Mouse (Mus musculus): ENCODE results near the gene Sgo2a. TPM values are rescaled to one million over a fixed set of nuclear protein-coding genes. Genes with fewer than 3 reads are reported as not detected.
"Not testable (repeated sequence)": the region's sequence is repeated elsewhere in the genome, so short reads cannot be mapped to it uniquely, and the experiment has no call there.

Gene Sgo2a
- polyA plus RNA-seq, 1 experiment from 2014 or later: 14.0 TPM

DNA sequence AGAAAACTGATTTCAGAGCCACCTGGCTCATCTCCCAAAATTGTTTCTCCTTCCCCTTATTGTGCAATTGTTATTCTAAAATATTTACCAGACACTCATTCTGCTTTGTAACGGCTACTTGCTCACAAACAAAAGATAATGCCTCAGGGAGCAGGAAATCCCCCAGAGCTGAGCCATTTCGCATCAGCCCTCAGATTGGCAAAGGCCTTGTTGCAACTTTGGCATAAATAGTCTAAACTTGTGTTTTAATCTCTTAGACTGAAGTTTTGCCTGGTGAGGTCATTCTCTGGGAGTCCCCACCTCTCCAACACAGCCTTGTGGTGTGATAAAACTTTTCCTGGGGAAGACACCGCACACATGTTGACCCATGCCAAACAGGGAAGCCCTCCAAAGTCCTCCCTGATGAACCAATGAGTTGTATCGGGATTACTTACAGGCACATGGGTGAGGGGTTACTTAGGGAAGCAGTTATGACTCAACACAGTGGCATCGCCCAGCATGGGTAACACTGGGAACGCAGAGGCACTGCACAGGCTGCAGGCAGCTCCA lies 6.6 kb upstream of the Sgo2a start:
- no peaks in the 10 kb centered on the region for H3K9me3 ChIP-seq
- no peak for ATAC-seq (ENCODE audit: insufficient read depth, low FRiP score, low read depth)
- H3K4me1 ChIP-seq: no peaks in the 10 kb centered on the region
- H3K4me3 ChIP-seq (replicated peaks): no peak overlapping the region
- H3K27me3 ChIP-seq (replicated peaks): no peaks in the 10 kb centered on the region
- H3K9ac ChIP-seq: no peak overlapping the region
- 65% methylated on average over 6 of the region's 6 CpGs for WGBS
- no peak overlapping the region for H3K4me2 ChIP-seq
- H3K27ac ChIP-seq: no peak overlapping the region
- H3K36me3 ChIP-seq: no peaks in the 10 kb centered on the region

DNA sequence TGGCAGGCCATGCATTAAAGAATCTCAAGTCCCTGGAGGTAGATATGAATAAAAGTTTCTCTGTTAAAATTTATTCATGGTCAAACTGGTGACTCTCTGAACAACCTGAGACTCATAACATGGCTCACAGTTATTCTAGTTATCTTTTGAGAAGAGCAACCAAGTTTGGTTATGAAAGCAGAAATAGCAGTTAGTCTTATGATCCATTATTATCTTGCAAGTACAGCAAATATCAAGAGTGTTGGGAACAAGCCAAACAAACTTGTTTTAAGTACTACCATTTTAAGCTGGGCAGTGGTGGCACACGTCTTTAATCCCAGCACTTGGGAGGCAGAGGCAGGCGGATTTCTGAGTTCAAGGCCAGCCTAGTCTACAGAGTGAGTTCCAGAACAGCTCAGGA lies 4.5 kb upstream of the Sgo2a start:
- H3K27me3 ChIP-seq (replicated peaks): no peaks in the 10 kb centered on the region
- no peak overlapping the region for H3K4me3 ChIP-seq (replicated peaks)
- no peak for ATAC-seq (ENCODE audit: insufficient read depth, low FRiP score, low read depth)
- H3K9ac ChIP-seq: no peak overlapping the region
- WGBS: 78% methylated on average over 2 of the region's 2 CpGs
- no peaks in the 10 kb centered on the region for H3K36me3 ChIP-seq
- H3K27ac ChIP-seq: no peak overlapping the region
- peaks cover under 1% of the 10 kb centered on the region; the same call in 1 of the 2 replicates for H3K4me1 ChIP-seq
- no peaks in the 10 kb centered on the region for H3K9me3 ChIP-seq
- H3K4me2 ChIP-seq: no peak overlapping the region

DNA sequence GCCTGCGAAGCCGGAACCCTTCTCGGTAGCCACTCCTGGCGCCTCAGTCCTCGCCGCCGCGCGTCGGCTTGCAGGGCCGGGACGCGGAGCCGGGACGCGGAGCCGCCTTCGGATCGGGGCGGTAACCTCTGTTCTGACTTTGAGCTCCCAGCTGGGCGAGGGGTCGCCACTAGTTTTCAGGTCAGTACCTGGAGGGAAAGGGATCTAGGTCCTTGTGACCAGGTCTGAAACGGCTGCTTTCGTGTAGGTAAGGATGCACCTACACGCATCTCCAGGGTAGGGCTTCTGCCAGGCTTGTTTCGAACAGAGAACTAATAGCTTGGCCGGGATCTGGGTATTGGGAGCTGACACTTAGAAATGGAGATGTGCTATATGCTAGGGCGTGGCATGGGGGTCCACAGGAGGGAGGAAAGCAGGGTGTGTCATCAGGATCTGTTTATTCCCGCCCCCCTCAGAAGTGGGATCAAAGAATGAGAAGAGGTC lies 403 bp downstream of the Sgo2a start:
- Histone ChIP-seq H3K36me3 (0 out of 2 replicates have a peak, but pooled peaks cover 3% of the 10 kb centered on the region), H3K4me3 (replicated peaks) (peak overlapping the region; percentile 81), H3K4me1 (peaks cover 11% of the 10 kb centered on the region), H3K27ac (peak overlapping the region; percentile 66; the same call in 1 of the 2 replicates), H3K4me2 (peak overlapping the region; percentile 83), H3K27me3 (replicated peaks) (no peaks in the 10 kb centered on the region), H3K9ac (peak overlapping the region; percentile 62), H3K9me3 (no peaks in the 10 kb centered on the region)
- WGBS: under 1% methylated on average over 29 of the region's 29 CpGs
- peak; percentile 79; the same call in 1 of the 2 replicates for ATAC-seq (ENCODE audit: insufficient read depth, low FRiP score, low read depth)

DNA sequence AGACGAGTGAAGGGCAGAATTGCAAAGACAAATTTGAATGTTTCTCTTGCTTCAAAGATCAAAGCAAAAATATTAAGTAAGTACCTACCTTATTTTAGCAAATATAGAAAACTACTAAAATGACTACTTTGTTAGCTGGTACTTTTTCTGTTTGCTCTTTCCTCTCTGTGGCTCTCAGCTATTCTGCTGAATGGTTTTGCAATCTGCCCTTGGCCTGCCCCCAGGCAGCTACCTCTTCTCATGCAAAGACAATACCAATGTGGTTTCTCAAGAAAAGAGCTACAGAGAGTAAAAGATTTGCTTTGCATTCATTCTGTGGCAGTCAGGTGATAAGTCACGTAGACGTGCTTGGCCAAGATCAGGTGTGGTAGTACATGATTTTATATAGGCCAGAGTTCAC lies 2.4 kb downstream of the Sgo2a start:
- no peak overlapping the region for H3K4me3 ChIP-seq (replicated peaks)
- no peak for ATAC-seq (ENCODE audit: insufficient read depth, low FRiP score, low read depth)
- no peaks in the 10 kb centered on the region for H3K9me3 ChIP-seq
- WGBS: 79% methylated on average over 3 of the region's 3 CpGs
- H3K9ac ChIP-seq: no peak overlapping the region
- no peaks in the 10 kb centered on the region for H3K27me3 ChIP-seq (replicated peaks)
- no peak overlapping the region for H3K4me2 ChIP-seq
- H3K27ac ChIP-seq: no peak overlapping the region
- 0 out of 2 replicates have a peak, but pooled peaks cover 3% of the 10 kb centered on the region for H3K36me3 ChIP-seq
- H3K4me1 ChIP-seq: peaks cover 11% of the 10 kb centered on the region

DNA sequence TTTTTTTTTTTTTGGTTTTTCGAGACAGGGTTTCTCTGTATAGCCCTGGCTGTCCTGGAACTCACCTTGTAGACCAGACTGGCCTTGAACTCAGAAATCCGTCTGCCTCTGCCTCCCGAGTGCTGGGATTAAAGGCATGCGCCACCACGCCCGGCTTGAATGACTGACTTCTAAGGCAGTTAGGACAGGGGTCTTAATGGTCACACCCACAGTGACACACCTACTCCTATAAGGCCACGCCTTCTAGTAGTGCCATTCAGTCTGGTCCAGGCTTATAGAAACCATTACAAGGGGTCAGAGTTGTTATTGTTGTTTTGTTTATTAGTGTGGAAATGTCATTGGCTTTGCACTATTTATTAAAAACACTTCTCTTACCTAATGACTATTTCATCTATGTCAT lies 10.6 kb downstream of the Sgo2a start:
- not testable (repeated sequence) for H3K27ac ChIP-seq; H3K4me2 ChIP-seq; H3K36me3 ChIP-seq; H3K27me3 ChIP-seq (replicated peaks); H3K9me3 ChIP-seq; H3K4me1 ChIP-seq; H3K9ac ChIP-seq; ATAC-seq (ENCODE audit: insufficient read depth, low FRiP score, low read depth); H3K4me3 ChIP-seq (replicated peaks)
- 96% methylated on average over 7 of the region's 7 CpGs for WGBS

DNA sequence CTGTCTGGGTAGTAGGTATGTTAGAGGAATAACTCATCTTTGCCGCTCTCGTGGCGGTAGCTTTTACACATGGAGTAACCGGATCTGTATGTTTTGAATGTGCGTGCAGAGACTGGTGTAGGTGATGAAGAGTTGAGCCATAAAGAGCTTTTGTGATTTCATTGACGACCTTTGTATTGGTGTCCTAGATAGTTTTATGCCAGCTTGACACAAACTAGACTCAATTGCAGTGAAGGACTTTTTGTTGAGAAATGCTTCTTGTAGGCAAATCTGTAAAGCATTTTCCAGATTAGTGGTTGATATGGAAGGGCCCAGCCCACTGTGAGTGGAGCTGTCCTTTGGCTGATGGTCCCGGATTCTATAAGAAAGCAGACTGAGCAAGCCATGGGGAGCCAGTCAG lies 23.1 kb downstream of the Sgo2a start, which contains the start of gene Kctd18:
Gene Kctd18 (minus strand): TSS at position 101 of the 400 bp plus-strand sequence.
- Histone ChIP-seq H3K4me1 (no peaks in the 10 kb centered on the region), H3K27ac (no peak within 1 kb of the TSS), H3K4me3 (replicated peaks) (no peak within 1 kb of the TSS), H3K27me3 (replicated peaks) (no peaks in the 10 kb centered on the region), H3K4me2 (no peak within 1 kb of the TSS), H3K36me3 (peaks cover 14% of the 10 kb centered on the region), H3K9me3 (no peaks in the 10 kb centered on the region), H3K9ac (no peak within 1 kb of the TSS)
- 95% methylated on average over 7 of the region's 7 CpGs for WGBS
- ATAC-seq (ENCODE audit: insufficient read depth, low FRiP score, low read depth): no peak

DNA sequence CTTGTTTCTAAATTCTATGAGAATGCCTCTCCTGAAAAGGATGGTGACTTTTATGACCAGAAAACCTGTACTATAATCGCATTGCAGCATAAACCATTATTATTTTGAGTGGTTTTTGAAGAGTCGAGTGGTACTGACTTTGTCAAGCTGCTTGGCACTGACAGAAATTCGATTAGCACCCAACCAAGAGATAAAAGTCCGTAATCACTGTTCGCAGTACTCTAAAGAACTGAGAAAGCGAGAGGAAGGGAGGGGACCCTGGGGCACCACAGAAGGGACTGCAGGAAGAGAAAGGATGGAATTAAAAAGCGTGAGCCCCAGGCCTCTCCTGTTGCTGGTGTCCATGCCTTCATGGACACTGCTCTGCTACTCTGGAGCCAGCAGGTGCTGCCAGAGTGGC lies 31.9 kb downstream of the Sgo2a start:
- Histone ChIP-seq H3K4me3 (replicated peaks) (no peak overlapping the region), H3K36me3 (peaks cover 6% of the 10 kb centered on the region; the same call in 1 of the 2 replicates), H3K27ac (no peak overlapping the region), H3K27me3 (replicated peaks) (no peaks in the 10 kb centered on the region), H3K4me2 (no peak overlapping the region), H3K9me3 (no peaks in the 10 kb centered on the region), H3K4me1 (peaks cover 13% of the 10 kb centered on the region; the same call in 1 of the 2 replicates), H3K9ac (no peak overlapping the region)
- 82% methylated on average over 7 of the region's 7 CpGs for WGBS
- ATAC-seq (ENCODE audit: insufficient read depth, low FRiP score, low read depth): no peak

DNA sequence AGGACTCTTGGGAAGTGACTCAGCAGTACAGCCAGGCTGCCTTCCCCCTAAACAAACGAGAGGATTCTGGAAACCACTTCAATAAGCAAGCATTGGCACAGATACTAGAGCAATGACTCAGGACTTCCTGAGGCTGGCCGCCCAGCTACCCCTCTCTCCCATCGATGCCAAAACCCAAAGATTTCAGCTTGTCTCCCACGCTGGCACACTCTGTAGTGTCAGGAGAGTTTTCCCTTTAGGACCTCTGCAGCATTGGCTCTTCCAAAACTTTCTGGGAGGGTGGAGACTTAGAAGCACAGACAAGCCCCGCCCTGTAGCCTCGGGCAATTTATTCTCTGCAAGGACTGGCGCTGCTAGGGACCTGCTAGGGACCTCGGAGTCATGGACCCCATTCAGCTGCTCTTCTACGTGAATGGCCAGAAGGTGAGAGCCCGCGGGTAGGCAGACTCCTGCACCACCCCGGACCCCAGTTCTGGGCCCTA lies 33.9 kb downstream of the Sgo2a start, which contains the start of gene Aox1:
Gene Aox1 (plus strand): TSS at position 296 of the 482 bp plus-strand sequence.
- 0 out of 2 replicates have a peak, but pooled peaks cover under 1% of the 10 kb centered on the region for H3K36me3 ChIP-seq
- peak within 1 kb of the TSS; percentile 55 for H3K4me2 ChIP-seq
- H3K9ac ChIP-seq: no peak within 1 kb of the TSS
- H3K9me3 ChIP-seq: no peaks in the 10 kb centered on the region
- 13% methylated on average over 12 of the region's 12 CpGs for WGBS
- peak; percentile 72; the same call in 1 of the 2 replicates for ATAC-seq (ENCODE audit: insufficient read depth, low FRiP score, low read depth)
- 0 out of 2 replicates have a peak within 1 kb of the TSS, but pooled peaks have one; percentile 35 for H3K27ac ChIP-seq
- H3K4me3 ChIP-seq (replicated peaks): peak within 1 kb of the TSS; percentile 28
- H3K27me3 ChIP-seq (replicated peaks): no peaks in the 10 kb centered on the region
- H3K4me1 ChIP-seq: peaks cover 13% of the 10 kb centered on the region; the same call in 1 of the 2 replicates

DNA sequence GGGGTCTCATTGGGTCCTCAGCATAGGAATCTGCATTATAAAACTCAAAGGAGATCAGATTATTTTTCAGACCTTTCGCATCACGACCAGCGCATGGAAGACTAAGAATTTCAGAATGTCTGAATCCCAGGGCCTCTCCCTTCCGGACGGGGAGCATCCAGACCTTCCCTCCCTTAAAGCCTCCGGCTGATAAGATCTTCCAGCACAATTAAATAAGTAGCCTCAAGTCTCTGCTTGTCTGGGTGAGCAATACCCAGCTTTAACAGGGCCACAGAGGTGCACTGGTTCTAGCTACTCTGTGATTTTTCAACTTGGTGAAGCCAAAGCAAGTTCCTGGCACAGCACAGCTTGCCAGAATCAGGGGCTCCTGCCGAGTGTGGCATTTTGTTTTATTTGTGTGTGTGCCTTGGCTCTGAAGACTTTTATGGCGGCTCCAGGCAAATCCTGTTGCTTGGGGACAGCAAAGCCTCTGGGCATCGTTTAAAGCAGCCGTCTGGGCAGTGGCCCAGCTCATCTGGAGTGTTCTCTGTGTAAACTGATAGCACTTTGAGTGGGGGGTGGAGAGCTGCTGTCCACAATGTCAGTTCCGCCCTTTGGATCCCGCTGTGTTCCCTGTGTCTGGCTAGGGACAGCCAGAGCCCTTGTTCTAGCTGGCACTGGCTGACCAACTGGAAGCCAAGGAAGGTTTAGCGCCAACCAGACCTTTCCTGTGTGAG lies 34.5 kb downstream of the Sgo2a start:
- peak overlapping the region; percentile 55 for H3K4me2 ChIP-seq
- no peak overlapping the region for H3K9ac ChIP-seq
- no peak for ATAC-seq (ENCODE audit: insufficient read depth, low FRiP score, low read depth)
- H3K27me3 ChIP-seq (replicated peaks): no peaks in the 10 kb centered on the region
- H3K27ac ChIP-seq: 0 out of 2 replicates have a peak overlapping the region, but pooled peaks have one; percentile 35
- H3K4me3 ChIP-seq (replicated peaks): peak overlapping the region; percentile 28
- no peaks in the 10 kb centered on the region for H3K9me3 ChIP-seq
- peaks cover 13% of the 10 kb centered on the region; the same call in 1 of the 2 replicates for H3K4me1 ChIP-seq
- 34% methylated on average over 13 of the region's 13 CpGs for WGBS
- no peaks in the 10 kb centered on the region for H3K36me3 ChIP-seq

DNA sequence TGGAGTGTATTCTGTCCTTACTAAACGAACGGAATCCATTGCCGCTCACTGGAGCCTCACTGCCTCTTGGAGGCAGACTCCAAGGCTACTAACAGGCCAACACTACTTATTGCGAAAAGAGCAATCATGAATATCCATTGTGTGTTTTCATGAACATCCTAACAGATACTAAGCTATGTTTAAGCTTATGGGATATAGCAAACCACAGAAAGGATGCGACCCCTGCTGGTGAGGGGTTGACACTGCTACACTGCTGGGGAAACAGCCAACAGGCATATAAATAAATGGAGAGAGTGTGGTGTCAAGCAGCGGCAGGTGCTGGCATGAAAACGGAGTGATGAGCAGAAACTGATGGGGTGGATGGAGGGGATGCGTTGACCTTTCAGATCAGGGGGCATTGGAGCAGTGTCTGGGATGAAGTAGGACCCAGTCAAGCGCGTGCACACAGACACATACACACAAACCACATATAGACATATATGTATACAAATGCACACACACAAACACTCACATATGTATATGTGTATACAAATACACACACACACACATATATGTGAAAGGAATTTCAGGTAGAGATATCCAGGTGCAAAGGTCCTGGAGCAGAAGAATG lies 35.5 kb downstream of the Sgo2a start:
- Histone ChIP-seq H3K4me1 (peaks cover 13% of the 10 kb centered on the region; the same call in 1 of the 2 replicates), H3K9me3 (no peaks in the 10 kb centered on the region), H3K27me3 (replicated peaks) (no peaks in the 10 kb centered on the region), H3K4me2 (no peak overlapping the region), H3K9ac (no peak overlapping the region), H3K27ac (no peak overlapping the region), H3K36me3 (no peaks in the 10 kb centered on the region), H3K4me3 (replicated peaks) (no peak overlapping the region)
- no peak for ATAC-seq (ENCODE audit: insufficient read depth, low FRiP score, low read depth)
- 64% methylated on average over 10 of the region's 10 CpGs for WGBS

DNA sequence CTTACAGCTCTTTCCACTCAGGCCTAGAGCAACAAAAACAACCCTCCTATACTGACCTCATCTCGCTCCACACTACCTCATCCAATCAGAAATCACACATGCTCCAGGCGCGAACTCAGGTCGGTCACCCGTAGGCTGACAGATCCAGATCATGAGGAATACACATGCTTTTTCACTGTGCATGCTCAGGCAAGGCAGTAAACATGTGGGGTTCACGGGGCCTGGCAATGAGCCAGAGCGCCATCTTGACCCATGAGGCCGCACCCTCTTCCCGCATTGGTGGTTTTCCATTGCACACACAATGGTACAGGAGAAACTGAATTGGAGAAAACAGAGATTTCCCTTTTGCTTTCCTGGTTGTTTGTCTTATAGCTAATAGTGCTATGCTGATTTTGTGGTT lies 41.5 kb downstream of the Sgo2a start:
- 94% methylated on average over 9 of the region's 9 CpGs for WGBS
- not testable (repeated sequence) for H3K36me3 ChIP-seq; H3K4me2 ChIP-seq; ATAC-seq (ENCODE audit: insufficient read depth, low FRiP score, low read depth); H3K9ac ChIP-seq; H3K27ac ChIP-seq; H3K27me3 ChIP-seq (replicated peaks); H3K4me3 ChIP-seq (replicated peaks); H3K4me1 ChIP-seq; H3K9me3 ChIP-seq

Measured in stomach, embryonic 15.5 days (tissue).